Mouse (Mus musculus): Measurements from ENCODE around the gene 9430097D07Rik.

Gene 9430097D07Rik

DNA sequence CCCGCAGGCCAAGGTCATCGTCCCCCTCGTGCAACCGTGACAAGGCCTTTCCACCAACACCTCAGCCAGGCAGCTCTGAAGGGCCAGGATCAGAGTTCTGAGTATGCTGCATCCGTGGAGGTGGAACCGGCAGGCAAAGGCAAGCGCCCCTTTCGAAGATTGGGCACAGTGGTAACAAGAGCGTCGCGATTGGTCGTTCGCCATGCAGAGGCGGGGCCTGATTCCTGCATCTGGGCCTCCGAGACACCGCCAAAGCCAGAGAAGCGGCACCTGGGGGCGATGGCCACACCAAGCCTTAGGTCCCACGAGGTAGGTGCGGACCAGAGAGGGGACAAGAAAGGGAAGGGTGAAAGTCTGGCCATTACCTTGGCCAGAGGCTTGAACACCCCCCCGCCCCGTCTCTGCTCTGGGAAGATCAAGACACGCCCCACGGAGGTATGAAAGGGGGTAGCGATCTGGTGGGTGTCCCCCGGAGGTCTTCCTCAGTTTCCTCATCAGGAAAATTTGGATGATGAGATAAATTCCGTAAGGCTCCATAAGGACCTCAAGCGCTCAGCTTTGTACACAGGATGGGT is at the start of gene 9430097D07Rik:
Gene 9430097D07Rik (minus strand): TSS at position 99 of the 575 bp plus-strand sequence.
- DNase-seq (ENCODE audit: low read depth) = peak; percentile 31

GRCm38 (mm10) chr2:32624111-32624748 is 48.7 kb upstream of the 9430097D07Rik start:
- no peak for DNase-seq (ENCODE audit: low read depth)

DNA sequence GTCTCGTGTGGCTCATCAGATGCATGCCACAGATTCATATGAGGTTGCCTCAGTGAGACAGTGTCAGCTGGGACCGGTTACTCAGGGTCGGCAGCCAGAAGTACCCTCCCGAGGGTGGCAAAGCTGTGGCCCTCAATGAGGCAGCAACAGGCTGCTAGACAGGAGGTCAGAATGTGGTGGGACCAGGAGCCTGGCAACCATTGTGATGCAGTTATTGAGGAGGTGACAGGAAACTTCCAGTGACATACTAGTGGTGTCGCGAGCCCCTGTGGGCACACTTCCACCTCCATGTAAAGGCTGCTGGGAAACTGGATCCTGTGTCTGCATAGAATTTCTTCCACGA is 46.0 kb upstream of the 9430097D07Rik start, which contains the start of gene Ak1:
Gene Ak1 (plus strand): TSS at position 242 of the 343 bp plus-strand sequence.
- no peak for DNase-seq (ENCODE audit: low read depth)

DNA sequence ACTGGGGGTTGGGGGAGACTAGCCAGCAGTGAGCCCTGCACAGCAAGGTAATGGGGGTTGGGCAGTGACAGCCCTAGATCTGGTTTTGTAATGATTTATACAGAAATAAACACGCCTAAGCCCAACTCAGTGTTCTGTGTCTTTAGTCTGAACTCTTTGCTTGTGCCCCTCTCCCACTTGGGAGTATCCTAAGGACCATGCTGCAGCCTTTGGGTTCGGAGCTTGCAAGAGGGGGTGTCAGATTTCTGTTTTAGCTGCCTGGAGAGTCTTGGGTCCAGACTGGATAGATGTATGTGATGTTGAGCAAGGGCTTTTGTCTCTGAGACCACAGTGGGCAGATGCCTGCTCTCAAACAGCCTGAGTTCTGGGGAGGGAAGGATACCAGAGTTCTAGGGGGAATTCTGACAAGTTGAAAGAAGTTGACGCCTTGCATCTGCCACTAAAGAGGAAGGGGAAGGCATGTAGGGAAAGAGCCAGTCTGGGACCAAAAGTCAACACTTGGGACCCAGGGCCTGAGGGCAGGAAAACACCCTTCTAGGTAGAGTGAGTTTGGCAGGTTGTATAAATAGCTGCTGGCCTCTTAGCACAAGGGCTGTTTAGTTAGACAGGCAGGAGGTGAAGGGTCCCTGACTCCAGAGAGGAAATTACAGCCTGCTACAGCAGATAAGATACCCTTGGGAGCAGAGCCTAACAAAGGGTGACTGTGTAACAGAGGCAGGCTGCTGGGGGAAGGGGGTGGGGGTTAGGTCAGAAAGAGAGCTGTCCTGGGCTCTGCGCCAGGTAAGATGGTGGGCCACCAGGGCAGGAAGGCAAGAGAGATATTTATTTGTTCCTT is 45.4 kb upstream of the 9430097D07Rik start:
- DNase-seq (ENCODE audit: low read depth) = no peak

- no peak for DNase-seq (ENCODE audit: low read depth)
Observed at GRCm38 (mm10) chr2:32618051-32618450, 42.6 kb upstream of the 9430097D07Rik start.

DNA sequence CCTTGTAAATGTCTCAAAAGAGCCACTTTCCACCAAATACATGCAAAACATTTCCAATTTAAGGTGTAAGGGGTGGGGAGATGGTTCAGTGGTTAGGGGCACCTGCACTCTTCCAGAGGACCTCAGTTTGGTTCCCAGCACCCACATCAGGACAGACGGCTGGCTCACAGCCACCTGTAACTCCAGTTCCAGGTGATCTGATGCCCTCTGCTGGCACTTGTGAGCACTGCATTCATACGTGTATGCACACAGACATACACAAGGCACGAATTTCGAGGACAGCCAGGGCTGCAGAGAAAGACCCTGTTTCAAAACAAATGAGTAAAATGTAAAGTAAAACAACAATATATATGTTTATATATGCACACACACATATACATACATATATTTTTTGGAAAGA is 42.1 kb upstream of the 9430097D07Rik start:
- no peak for DNase-seq (ENCODE audit: low read depth)

DNA sequence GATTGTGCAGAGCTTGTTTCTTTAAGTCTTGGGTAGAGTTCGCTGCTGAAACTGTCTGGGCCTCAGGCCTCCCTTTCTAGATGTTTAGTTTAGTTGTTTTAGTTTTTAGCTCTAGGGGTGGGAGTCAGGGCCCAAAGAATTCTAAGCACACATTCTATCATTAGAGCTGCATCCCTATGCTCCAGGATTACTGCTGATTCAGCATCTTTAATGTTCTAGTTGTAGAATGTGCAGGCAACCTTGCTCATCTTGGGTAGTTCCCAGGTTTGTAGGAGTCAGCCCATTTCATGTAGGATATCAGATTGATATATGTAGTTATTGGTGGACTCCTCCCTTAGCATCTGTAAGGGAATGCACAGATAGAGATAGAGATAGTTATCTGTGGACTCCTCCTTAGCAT is 41.6 kb upstream of the 9430097D07Rik start:
- no peak for DNase-seq (ENCODE audit: low read depth)

DNA sequence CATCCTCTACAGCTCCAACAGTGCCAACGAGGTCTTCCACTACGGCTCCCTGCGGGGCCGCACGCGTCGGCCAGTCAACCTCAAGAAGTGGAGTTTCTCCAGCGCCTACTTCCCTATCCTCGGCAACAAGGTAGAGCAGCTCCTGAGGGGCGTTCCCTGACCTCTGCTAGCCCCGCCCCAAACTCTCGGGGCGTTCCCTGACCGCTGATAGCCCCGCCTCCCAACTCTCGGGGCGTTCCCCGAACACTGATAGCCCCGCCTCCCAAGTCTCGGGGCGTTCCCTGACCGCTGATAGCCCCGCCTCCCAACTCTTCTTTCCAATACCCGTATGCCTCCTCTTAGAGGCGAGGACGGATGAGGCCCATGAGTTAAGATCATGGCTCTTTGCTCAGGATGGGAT is 36.8 kb upstream of the 9430097D07Rik start:
- DNase-seq (ENCODE audit: low read depth) = no peak

- DNase-seq (ENCODE audit: low read depth) = peak; percentile 49
Observed at GRCm38 (mm10) chr2:32610610-32611229, 35.2 kb upstream of the 9430097D07Rik start.

- no peak for DNase-seq (ENCODE audit: low read depth)
Observed at GRCm38 (mm10) chr2:32608778-32609435, 33.4 kb upstream of the 9430097D07Rik start.

DNA sequence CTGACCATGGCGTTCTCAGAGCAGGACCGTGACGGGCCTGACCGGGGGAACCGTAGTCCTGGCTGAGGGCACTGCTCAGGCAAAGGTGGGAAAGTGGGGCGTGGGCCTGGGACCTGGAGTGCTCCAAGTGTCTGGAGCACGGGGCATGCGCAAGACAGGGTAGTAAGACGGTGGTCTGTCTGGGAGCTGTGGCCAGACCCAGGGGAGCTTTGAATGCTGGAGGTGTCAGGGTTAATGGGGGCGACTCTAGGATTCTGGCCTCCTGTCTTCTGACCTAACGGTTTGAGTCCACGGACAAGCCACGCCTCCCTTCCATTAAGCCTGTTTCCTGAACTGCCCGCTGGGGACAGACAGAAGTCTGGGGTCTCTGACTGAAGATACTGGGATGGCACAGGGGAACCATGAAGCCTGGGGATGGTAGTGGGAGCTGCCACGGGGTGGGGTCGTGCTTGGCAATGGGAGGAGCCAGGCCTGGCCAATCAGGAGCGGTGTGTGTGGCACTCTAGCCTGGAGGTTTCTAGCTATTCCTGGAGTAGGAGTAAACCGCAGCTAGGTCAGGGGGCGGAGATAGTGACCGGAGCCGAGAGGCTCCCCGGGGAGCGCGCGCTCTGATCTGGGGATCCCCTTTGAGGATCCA is 32.8 kb upstream of the 9430097D07Rik start:
- DNase-seq (ENCODE audit: low read depth) = peak; percentile 68

GRCm38 (mm10) chr2:32607262-32607947 is 31.9 kb upstream of the 9430097D07Rik start:
- DNase-seq (ENCODE audit: low read depth) = peak; percentile 44

- peak; percentile 79 for DNase-seq (ENCODE audit: low read depth)
Observed at GRCm38 (mm10) chr2:32606161-32607142, 31.0 kb upstream of the 9430097D07Rik start.

- DNase-seq (ENCODE audit: low read depth) = no peak
Observed at GRCm38 (mm10) chr2:32604631-32605030, 29.1 kb upstream of the 9430097D07Rik start.

DNA sequence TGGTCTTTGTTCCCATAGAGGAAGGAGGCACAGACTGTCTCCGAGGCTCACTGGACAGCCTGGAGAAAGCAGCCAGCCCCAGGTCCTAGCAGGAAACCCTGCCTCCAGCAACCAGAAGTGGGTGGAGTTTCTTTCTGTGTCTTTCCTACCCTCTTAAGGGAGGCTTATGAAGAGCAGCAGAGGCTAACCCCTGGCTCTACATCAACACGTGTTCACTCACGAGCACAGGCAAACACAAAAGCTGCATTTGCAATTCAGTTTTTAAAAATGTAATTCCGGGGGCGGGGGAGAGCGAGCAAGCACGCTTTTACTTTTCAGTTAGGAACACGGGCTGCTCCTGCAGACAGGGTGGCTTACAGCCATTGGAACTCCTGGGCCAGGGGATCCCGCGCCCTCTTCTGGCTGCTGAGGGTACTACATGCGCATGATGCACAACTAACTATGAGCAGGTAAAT is 27.1 kb upstream of the 9430097D07Rik start:
- DNase-seq (ENCODE audit: low read depth) = peak; percentile 73

GRCm38 (mm10) chr2:32601417-32602065 is 26.1 kb upstream of the 9430097D07Rik start:
- DNase-seq (ENCODE audit: low read depth) = peak; percentile 26

DNA sequence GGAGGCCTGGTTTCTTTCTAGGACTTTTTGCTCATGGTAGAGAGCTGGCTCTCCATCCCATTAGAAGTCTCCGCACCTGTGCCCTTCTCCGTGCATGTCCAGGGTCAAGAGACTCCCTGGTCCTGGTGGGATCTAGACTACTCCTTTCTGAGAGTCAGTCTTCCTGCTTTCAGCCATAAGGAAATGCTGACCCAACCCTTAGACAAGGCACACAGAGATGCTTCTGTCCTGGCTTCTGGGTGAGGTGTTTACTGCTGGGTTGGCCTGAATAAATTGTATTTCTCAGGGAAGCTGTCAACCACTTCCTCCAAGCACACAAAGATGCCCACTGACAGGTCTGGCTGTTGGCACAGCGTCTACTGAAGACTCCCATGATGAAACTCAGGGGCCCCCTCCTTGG is 23.9 kb upstream of the 9430097D07Rik start, which contains the start of gene St6galnac6:
Gene St6galnac6 (plus strand): TSS at position 301 of the 400 bp plus-strand sequence.
- DNase-seq (ENCODE audit: low read depth) = no peak

DNA sequence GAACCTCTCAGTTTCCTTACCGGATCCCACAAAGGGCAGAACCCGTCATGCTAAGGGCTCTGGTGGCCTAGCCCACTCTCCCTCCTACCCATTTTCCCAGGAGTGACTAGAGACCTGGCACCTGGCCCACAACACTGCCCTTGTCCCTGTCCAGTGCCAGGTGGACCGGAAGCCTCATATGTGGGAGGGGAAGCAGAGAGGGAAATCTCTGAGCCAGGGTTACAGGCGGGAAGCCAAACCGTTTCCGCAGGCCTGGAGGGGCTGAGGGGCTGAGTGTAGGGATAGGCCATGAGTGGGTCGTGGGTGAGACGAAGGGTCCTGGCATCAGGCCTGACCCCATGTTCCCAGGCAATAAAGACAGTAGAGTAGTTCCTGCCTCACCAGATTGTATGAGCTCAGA is 23.0 kb upstream of the 9430097D07Rik start:
- DNase-seq (ENCODE audit: low read depth) = no peak

DNA sequence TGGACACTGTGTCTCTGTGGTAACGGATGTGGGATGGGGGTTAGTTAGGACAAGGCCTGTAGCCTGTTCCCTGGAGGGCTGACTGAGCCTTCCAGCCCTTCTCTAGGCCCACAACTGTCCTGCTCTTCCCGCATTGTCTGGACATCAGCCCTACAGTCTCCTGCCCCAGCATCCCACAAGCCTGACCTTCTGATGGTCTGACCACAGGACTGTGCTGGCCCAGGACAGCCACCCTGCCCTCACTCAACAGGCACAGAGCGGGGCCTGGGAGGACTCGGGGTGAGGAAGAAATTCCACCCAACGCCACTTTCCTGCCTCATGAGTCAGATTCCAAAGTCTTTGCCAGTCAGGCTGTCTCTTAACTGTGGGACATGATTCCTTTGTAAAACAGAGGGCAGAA is 22.2 kb upstream of the 9430097D07Rik start:
- no peak for DNase-seq (ENCODE audit: low read depth)

All from c-Kit-positive CD71-negative TER-119-negative erythroid progenitor cells, embryonic 14.5 days (primary cell).